Mouse (Mus musculus) spleen, adult 2 months (tissue): ENCODE results near the gene Rai1.

Experiments
- CTCF ChIP-seq: fragments of 200-500 bp; IDR thresholded peaks from 2 replicates; pipeline ENCODE4 v1.5.1; 2011; ENCODE audit warnings: mild to moderate bottlenecking, inconsistent platforms; ENCODE audit not compliant: insufficient read depth, insufficient read length, insufficient replicate concordance; ENCODE audit errors: extremely low read depth
- POLR2A ChIP-seq: fragments of 200-500 bp; IDR thresholded peaks from 2 replicates; pipeline ENCODE4 v1.6.1; 2011; ENCODE audit warnings: low read depth, low read length, inconsistent platforms

DNA sequence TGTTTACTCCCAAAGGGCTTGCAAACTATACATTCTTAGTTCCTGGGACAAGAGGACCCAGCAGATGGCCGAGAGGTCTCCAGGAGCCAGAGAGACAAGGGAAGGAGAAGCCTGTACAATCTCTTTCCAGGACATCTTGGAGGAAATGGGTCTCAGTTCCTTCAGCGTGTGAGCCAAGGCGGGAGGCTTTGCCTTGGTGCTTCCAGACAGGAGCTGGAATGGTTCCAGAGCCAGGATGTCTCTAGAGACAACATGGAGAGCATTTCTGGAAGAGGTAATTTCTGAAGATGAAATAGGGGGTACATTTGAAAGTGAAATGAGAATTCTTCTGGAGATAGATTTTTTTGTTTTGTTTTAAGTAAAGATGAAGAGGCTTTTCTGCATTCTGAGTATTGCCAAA, 45.9 kb downstream of the Rai1 start:
- TF ChIP-seq CTCF (no peak), POLR2A (no peak)
